8 mouse cellular contexts compared by ENCODE assay signal in genomic region chr8:61591446-61591845, GRCm38 (mm10).
DNase-seq lines count a peak whose midpoint lies in the region; ATAC-seq and TF ChIP-seq lines count a peak whose summit lies in the region.

No protein-coding gene starts in this region.

- H3K9ac ChIP-seq in hindbrain, embryonic 11.5 days (ENCODE audit: low read depth, low read length): no peak overlapping the region; the same call in 1 of the 2 replicates

- ATAC-seq in hindbrain, embryonic 11.5 days (ENCODE audit: low FRiP score): peak; percentile 48; the same call in 1 of the 2 replicates
- no peak for ATAC-seq in erythroblast, adult 5-6 weeks (replicated peaks; ENCODE audit: low FRiP score, poor library complexity, severe bottlenecking)

- H3K27ac ChIP-seq in layer of hippocampus, adult 2 months: peak overlapping the region; percentile 33; the same call in 1 of the 2 replicates
- H3K27ac ChIP-seq in hindbrain, embryonic 11.5 days (ENCODE audit: low read depth, low read length): no peak overlapping the region

- no peaks in the 10 kb centered on the region for H3K9me3 ChIP-seq in hindbrain, embryonic 11.5 days (ENCODE audit: control insufficient read depth, low read length)

- no peaks in the 10 kb centered on the region for H3K36me3 ChIP-seq in hindbrain, embryonic 11.5 days (ENCODE audit: control insufficient read depth, insufficient read depth, low read length)

- H3K27me3 ChIP-seq in hindbrain, embryonic 11.5 days (ENCODE audit: control insufficient read depth, insufficient read depth, low read length): no peaks in the 10 kb centered on the region

- DNase-seq in layer of hippocampus, adult 2 months (ENCODE audit: low spot score in 2 of 2): no peak
- DNase-seq in layer of hippocampus, adult 9-11 months: no peak
- DNase-seq in embryo, embryonic 11 days: peak; percentile 69
- DNase-seq in hindbrain, embryonic 11.5 days (ENCODE audit: low spot score): peak; percentile 55
- peak; percentile 44 for DNase-seq in mesoderm, embryonic 11.5 days (ENCODE audit: low read depth, low spot score)
- no peak for DNase-seq in B cell, adult 2 months
- no peak for DNase-seq in urinary bladder, postnatal 25 days (ENCODE audit: low spot score)

- H3K4me3 ChIP-seq in layer of hippocampus, adult 2 months: peak overlapping the region; percentile 56
- H3K4me3 ChIP-seq in hindbrain, embryonic 11.5 days (ENCODE audit: low read depth, low read length): peak overlapping the region; percentile 61; the same call in 1 of the 2 replicates

- 2% methylated on average over 8 of the region's 8 CpGs for WGBS in hindbrain, embryonic 11.5 days

- H3K4me2 ChIP-seq in hindbrain, embryonic 11.5 days (replicated peaks; ENCODE audit: low read depth, low read length): peak overlapping the region; percentile 76

- no peak for TF ChIP-seq CTCF in layer of hippocampus, adult 2 months (conservative IDR thresholded peaks at IDR 0.05)

- H3K4me1 ChIP-seq in hindbrain, embryonic 11.5 days (replicated peaks; ENCODE audit: control insufficient read depth, insufficient read depth, low read length): peaks cover 11% of the 10 kb centered on the region; the same call in 1 of the 2 replicates

Comparison
In these comparisons a context has a peak if more than half of its experiments do, and no peak if none do; other contexts are left out.
1. DNase-seq: peak in embryo, embryonic 11 days (single experiment), hindbrain, embryonic 11.5 days (single experiment) and mesoderm, embryonic 11.5 days (single experiment); none in layer of hippocampus, adult 2 months (0 of 2), layer of hippocampus, adult 9-11 months (single experiment), B cell, adult 2 months (0 of 2) and urinary bladder, postnatal 25 days (single experiment).